Mouse (Mus musculus): ENCODE data around the gene Ank2.

GRCm38 (mm10) chr3:127210552-127210951, 288.6 kb downstream of the Ank2 start:
- TF ChIP-seq CTCF (IDR thresholded peaks at IDR 0.05; ENCODE audit: low read depth) (no peak), EP300 (IDR thresholded peaks at IDR 0.05; ENCODE audit: low read depth) (no peak)

Measured in liver, postnatal 0 days (tissue).